Mouse (Mus musculus) gonadal fat pad, adult 2 months (tissue): ENCODE results near the gene Gemin4. TPM values are rescaled to one million over a fixed set of nuclear protein-coding genes. Genes with fewer than 3 reads are reported as not detected.
A peak's percentile ranks its signal among the peaks of the same experiment; 100 is the strongest.
"Not testable (repeated sequence)": the region's sequence is repeated elsewhere in the genome, so short reads cannot be mapped to it uniquely, and the experiment has no call there.

Experiments
- DNase-seq: peaks from one replicate; pipeline ENCODE4 v3.0.0-alpha.2; 2012; ENCODE audit warnings: low read depth
- polyA plus RNA-seq: library from polyadenylated mRNA; depleted of rRNA; stranded (reverse); fragments of >200 nt; gene quantifications from 2 replicates; pipeline ENCODE4 v1.2.3, GENCODE M21; 2012

Gene Gemin4
- polyA plus RNA-seq, 1 experiment, result 10.6 TPM

DNA sequence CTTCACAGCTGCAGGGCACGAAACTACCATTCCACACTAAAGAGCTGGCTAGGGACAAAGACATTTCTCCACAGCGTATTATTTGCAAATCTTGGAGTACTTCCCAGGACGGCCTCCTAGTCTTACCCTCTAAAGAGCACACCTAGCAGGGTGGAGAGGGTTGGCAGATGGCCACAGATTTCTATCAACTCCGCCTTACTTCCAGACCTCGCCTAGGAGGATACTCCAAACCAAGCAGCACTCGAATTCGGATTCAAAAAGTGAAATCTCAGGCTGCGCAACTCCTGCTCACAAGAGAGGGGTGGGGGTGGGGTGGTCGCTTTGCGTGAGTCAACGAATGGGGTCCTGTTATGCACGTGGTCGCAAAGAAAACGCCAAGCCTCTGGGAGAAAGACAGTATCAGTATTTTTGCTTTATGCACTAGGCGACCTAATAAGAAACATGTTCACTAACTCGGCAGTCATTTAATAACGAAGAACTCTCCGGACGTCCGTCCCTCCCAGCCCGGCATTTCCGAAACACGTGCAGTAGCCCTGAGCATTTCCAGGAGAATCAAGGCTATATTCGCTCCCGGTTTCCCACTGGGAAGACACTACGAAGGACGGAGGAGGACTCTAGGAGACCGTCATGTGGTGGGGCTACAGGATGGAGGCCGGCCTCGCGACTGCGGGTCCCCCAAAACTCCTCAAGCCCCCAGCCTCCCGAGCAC lies 629 bp downstream of the Gemin4 start:
- DNase-seq, result peak; percentile 100

GRCm38 (mm10) chr11:76216049-76216540 lies 1.4 kb downstream of the Gemin4 start:
- DNase-seq, result no peak

- DNase-seq, result no peak
Measured at GRCm38 (mm10) chr11:76215011-76215410, 2.5 kb downstream of the Gemin4 start.

GRCm38 (mm10) chr11:76213841-76214240 lies 3.6 kb downstream of the Gemin4 start:
- no peak for DNase-seq

GRCm38 (mm10) chr11:76211595-76211994 lies 5.9 kb downstream of the Gemin4 start:
- not testable (repeated sequence) for DNase-seq

GRCm38 (mm10) chr11:76210228-76210985 lies 7.1 kb downstream of the Gemin4 start:
- no peak for DNase-seq

DNA sequence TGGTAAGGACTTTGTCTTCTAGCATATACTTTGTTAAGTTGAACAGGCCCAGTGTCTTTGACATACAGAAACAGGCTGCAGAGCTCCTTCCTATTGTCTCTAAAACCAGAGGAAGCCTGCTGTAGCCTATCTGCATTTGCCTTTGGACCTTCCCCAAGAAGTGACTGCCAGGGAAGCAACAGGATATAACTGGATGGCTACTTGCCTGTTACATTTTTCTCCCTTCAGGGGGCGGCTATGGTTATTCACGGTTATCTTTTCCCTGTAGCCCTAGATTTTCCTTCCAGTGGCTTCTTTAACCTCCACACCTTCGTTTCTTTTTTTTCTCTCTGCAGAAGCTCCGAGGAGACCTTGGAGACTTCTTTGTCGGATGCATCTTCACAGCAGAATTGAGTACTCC lies 10.7 kb downstream of the Gemin4 start:
- DNase-seq, result no peak

DNA sequence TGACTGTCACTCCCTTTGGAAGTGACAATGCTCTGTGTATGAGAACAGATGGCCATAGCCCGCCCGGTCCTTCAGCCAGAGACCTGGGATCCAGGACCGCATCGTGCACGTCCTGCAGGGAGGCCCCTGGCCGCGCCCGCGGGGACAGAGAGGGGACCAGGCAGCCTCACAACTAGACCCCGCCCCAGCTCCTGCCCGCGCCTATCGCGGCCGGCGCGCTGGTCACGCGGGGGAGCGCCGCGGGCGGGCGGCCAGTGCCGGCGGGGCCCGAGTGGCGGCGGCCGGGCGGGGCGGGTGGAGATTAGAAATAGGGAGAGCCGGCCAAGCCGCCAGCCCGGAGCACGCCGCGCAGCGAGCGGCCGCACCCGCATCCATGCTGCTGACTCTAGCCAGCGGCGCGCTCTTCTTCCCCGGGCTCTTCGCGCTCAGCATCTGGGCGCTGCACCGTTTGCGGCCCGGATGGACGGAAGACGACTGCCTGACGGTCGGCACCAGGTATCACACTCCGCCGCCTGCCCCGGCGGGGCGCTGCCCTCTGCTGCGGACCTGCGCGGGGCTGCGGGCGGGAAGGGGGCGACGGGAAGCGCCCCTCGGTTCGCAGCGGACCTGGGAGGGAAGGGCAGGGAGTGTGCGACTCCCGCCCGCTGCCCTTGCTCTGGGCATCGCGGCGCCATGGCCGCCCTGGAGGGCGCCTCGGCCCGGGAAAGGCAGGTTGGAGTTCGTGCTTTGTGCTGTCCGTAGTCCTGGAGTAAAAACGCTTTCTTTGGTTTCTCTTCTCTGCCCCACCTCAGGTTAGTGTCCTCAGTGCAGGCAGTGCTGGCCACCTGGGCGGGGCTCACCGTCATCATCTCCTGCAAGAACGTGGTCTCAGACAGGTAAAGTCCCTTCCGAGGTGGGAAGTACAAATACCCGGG lies 15.4 kb downstream of the Gemin4 start:
- no peak for DNase-seq

- DNase-seq, result no peak
Measured at GRCm38 (mm10) chr11:76196977-76197469, 20.4 kb downstream of the Gemin4 start.

DNA sequence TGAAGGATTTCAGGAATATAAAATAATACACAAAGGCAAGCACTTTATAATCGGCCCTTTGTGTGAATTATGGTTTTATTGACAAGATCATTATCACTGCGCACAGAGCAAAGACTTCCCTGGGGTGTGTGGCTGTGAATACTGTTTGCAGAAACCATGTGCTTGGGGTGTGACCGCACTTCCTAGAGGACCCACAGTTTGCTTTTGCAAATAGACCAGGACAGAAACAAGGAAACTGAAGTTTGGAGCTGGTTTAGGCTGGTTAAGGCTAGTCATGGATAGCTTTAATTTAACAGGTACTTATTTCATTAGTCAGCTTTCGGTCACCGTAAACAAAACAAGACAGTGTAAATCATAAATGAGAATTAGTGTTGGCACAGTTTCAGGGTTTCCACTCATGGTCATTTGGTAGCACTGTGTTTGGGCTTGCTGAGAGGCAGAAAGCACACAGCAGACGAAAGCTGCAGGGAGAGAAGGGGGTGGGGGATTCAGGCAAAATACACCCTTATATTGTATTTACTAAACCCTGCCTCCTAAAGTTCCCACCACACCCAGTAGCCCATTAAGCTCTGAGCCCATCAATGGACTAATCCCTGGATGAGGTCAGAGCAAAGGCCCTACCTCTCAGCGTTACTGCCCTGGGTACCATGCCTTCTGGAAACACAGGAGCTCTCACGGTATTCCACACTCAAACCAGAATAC lies 21.0 kb downstream of the Gemin4 start:
- DNase-seq, result no peak

GRCm38 (mm10) chr11:76186908-76187307 lies 30.6 kb downstream of the Gemin4 start:
- no peak for DNase-seq

- DNase-seq, result no peak
Measured at GRCm38 (mm10) chr11:76183745-76184144, 33.7 kb downstream of the Gemin4 start.

GRCm38 (mm10) chr11:76180146-76180540 lies 37.3 kb downstream of the Gemin4 start:
- peak; percentile 88 for DNase-seq

- DNase-seq, result peak; percentile 45
Measured at GRCm38 (mm10) chr11:76179495-76180145, 37.8 kb downstream of the Gemin4 start, which contains the start of the genes Vps53 and Fam57a. TSS of gene Vps53 (minus strand) at chr11:76179647. TSS of gene Fam57a (plus strand) at chr11:76179671.

DNA sequence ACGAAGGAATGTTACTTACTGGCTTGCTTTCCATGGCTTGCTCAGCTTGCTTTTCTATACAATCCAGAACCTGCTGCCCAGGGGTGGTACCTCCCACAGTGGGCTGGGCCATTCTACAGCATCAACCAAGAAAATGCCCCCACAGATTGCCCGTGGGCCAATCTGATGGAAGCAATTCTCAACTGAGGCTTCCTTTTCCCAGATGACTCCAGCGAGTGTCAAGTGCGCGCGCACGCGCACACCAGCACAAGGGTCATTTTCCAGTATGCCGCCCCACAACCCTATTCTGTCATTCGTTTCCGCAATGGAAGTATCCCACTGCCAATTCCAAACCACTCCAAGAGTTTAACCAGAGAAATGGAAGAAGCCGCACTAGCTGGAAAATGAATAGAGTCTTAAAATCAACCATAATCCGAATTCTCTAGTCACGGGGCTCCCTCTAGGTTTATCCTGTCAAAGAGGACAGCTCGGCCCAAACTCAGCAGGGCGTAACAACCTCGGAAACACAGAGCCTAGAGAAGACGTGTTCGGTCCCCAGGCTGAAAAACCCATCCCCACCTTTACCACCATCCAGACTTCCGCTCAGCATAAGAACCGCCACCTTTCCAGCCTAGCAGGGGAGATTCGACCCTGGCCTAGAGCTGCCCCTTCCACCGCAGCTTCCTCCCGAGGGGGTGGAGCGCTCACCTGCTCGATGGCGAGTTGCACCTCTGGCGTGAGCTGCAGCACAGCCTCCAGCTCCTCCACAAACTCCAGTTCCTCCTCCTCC lies 38.6 kb downstream of the Gemin4 start:
- peak; percentile 38 for DNase-seq

GRCm38 (mm10) chr11:76170207-76170606 lies 47.3 kb downstream of the Gemin4 start:
- no peak for DNase-seq

GRCm38 (mm10) chr11:76168976-76169375 lies 48.5 kb downstream of the Gemin4 start:
- no peak for DNase-seq

GRCm38 (mm10) chr11:76167079-76167765 lies 50.2 kb downstream of the Gemin4 start:
- no peak for DNase-seq

- DNase-seq, result no peak
Measured at GRCm38 (mm10) chr11:76166657-76167056, 50.8 kb downstream of the Gemin4 start.
